Mouse (Mus musculus): Measurements from ENCODE around the gene Fuom. TPM values are rescaled to one million over a fixed set of nuclear protein-coding genes. Genes with fewer than 3 reads are reported as not detected.

The Fuom gene
- polyA plus RNA-seq, 1 experiment from 2014 or later, result 17.4 TPM

GRCm38 (mm10) chr7:140096055-140096454 is 6.2 kb downstream of the Fuom start:
- Histone ChIP-seq H3K9me3 (no peaks in the 10 kb centered on the region), H3K36me3 (replicated peaks) (no peaks in the 10 kb centered on the region), H3K9ac (no peak overlapping the region), H3K4me2 (no peak overlapping the region), H3K4me3 (replicated peaks) (no peak overlapping the region), H3K27ac (no peak overlapping the region), H3K27me3 (no peaks in the 10 kb centered on the region), H3K4me1 (no peaks in the 10 kb centered on the region)
- ATAC-seq (ENCODE audit: low FRiP score), result no peak

GRCm38 (mm10) chr7:140095556-140095955 is 6.7 kb downstream of the Fuom start:
- no peak overlapping the region for H3K4me3 ChIP-seq (replicated peaks)
- no peaks in the 10 kb centered on the region for H3K36me3 ChIP-seq (replicated peaks)
- ATAC-seq (ENCODE audit: low FRiP score), result no peak
- H3K4me2 ChIP-seq, result no peak overlapping the region
- H3K27me3 ChIP-seq, result no peaks in the 10 kb centered on the region
- H3K9me3 ChIP-seq, result no peaks in the 10 kb centered on the region
- H3K27ac ChIP-seq, result no peak overlapping the region
- H3K4me1 ChIP-seq, result no peaks in the 10 kb centered on the region
- no peak overlapping the region for H3K9ac ChIP-seq
- 34% methylated on average over 1 of the region's 1 CpGs for WGBS

GRCm38 (mm10) chr7:140094954-140095353 is 7.3 kb downstream of the Fuom start:
- Histone ChIP-seq H3K4me3 (replicated peaks) (no peak overlapping the region), H3K9ac (no peak overlapping the region), H3K9me3 (no peaks in the 10 kb centered on the region), H3K4me2 (no peak overlapping the region), H3K36me3 (replicated peaks) (no peaks in the 10 kb centered on the region), H3K4me1 (no peaks in the 10 kb centered on the region), H3K27me3 (no peaks in the 10 kb centered on the region), H3K27ac (no peak overlapping the region)
- ATAC-seq (ENCODE audit: low FRiP score), result no peak
- 76% methylated on average over 5 of the region's 5 CpGs for WGBS

- H3K9ac ChIP-seq, result no peak within 1 kb of the TSS
- no peaks in the 10 kb centered on the region for H3K9me3 ChIP-seq
- no peaks in the 10 kb centered on the region for H3K4me1 ChIP-seq
- H3K36me3 ChIP-seq (replicated peaks), result no peaks in the 10 kb centered on the region
- 75% methylated on average over 5 of the region's 5 CpGs for WGBS
- no peak within 1 kb of the TSS for H3K4me3 ChIP-seq (replicated peaks)
- no peaks in the 10 kb centered on the region for H3K27me3 ChIP-seq
- no peak within 1 kb of the TSS for H3K4me2 ChIP-seq
- ATAC-seq (ENCODE audit: low FRiP score), result no peak
- H3K27ac ChIP-seq, result no peak within 1 kb of the TSS
Observed at GRCm38 (mm10) chr7:140092924-140093528, 9.2 kb downstream of the Fuom start, which contains the start of gene Prap1. Prap1 (plus strand) TSS chr7:140093395.

- no peak overlapping the region for H3K4me2 ChIP-seq
- no peak overlapping the region for H3K4me3 ChIP-seq (replicated peaks)
- 69% methylated on average over 10 of the region's 10 CpGs for WGBS
- H3K9me3 ChIP-seq, result no peaks in the 10 kb centered on the region
- H3K27me3 ChIP-seq, result no peaks in the 10 kb centered on the region
- no peaks in the 10 kb centered on the region for H3K36me3 ChIP-seq (replicated peaks)
- no peaks in the 10 kb centered on the region for H3K4me1 ChIP-seq
- H3K9ac ChIP-seq, result no peak overlapping the region
- ATAC-seq (ENCODE audit: low FRiP score), result no peak
- no peak overlapping the region for H3K27ac ChIP-seq
Observed at GRCm38 (mm10) chr7:140090601-140091000, 11.6 kb downstream of the Fuom start.

- whole genome bisulfite sequencing, result 5% methylated on average over 18 of the region's 18 CpGs
- peaks cover 52% of the 10 kb centered on the region for H3K27me3 ChIP-seq
- ATAC-seq (ENCODE audit: low FRiP score), result peak; percentile 83
Observed at GRCm38 (mm10) chr7:140082242-140082678, 20.0 kb downstream of the Fuom start, which contains the start of gene Caly. Caly (minus strand) TSS chr7:140082548.

GRCm38 (mm10) chr7:140081408-140082241 is 20.6 kb downstream of the Fuom start:
- H3K9ac ChIP-seq, result peak overlapping the region; percentile 52
- H3K27me3 ChIP-seq, result peaks cover 55% of the 10 kb centered on the region
- peaks cover 33% of the 10 kb centered on the region for H3K4me1 ChIP-seq
- peak overlapping the region; percentile 77 for H3K27ac ChIP-seq
- peak; percentile 12; the same call in 1 of the 2 replicates for ATAC-seq (ENCODE audit: low FRiP score)
- 10% methylated on average over 20 of the region's 20 CpGs for WGBS
- no peaks in the 10 kb centered on the region for H3K9me3 ChIP-seq
- no peaks in the 10 kb centered on the region for H3K36me3 ChIP-seq (replicated peaks)
- peak overlapping the region; percentile 57 for H3K4me2 ChIP-seq
- peak overlapping the region; percentile 40 for H3K4me3 ChIP-seq (replicated peaks)

More at GRCm38 (mm10) chr7:140082242-140082678, 20.0 kb downstream of the Fuom start, which contains the start of gene Caly:
- peak within 1 kb of the TSS; percentile 57 for H3K4me2 ChIP-seq
- no peaks in the 10 kb centered on the region for H3K9me3 ChIP-seq
- H3K27ac ChIP-seq, result peak within 1 kb of the TSS; percentile 77
- peaks cover 33% of the 10 kb centered on the region for H3K4me1 ChIP-seq
- H3K9ac ChIP-seq, result peak within 1 kb of the TSS; percentile 52
- H3K4me3 ChIP-seq (replicated peaks), result peak within 1 kb of the TSS; percentile 40
- no peaks in the 10 kb centered on the region for H3K36me3 ChIP-seq (replicated peaks)

- no peaks in the 10 kb centered on the region for H3K9me3 ChIP-seq
- no peaks in the 10 kb centered on the region for H3K36me3 ChIP-seq (replicated peaks)
- peaks cover 33% of the 10 kb centered on the region for H3K4me1 ChIP-seq
- WGBS, result 2% methylated on average over 24 of the region's 24 CpGs
- H3K4me2 ChIP-seq, result peak overlapping the region; percentile 57
- peak overlapping the region; percentile 85 for H3K27ac ChIP-seq
- H3K9ac ChIP-seq, result peak overlapping the region; percentile 52
- peak; percentile 84 for ATAC-seq (ENCODE audit: low FRiP score)
- peak overlapping the region; percentile 40 for H3K4me3 ChIP-seq (replicated peaks)
- H3K27me3 ChIP-seq, result peaks cover 57% of the 10 kb centered on the region
Observed at GRCm38 (mm10) chr7:140080503-140081156, 21.6 kb downstream of the Fuom start.

- Histone ChIP-seq H3K4me2 (no peak overlapping the region), H3K36me3 (replicated peaks) (no peaks in the 10 kb centered on the region), H3K4me1 (peaks cover 33% of the 10 kb centered on the region), H3K9ac (no peak overlapping the region), H3K9me3 (no peaks in the 10 kb centered on the region), H3K27me3 (peaks cover 52% of the 10 kb centered on the region), H3K4me3 (replicated peaks) (no peak overlapping the region), H3K27ac (no peak overlapping the region)
- no peak for ATAC-seq (ENCODE audit: low FRiP score)
- 4% methylated on average over 5 of the region's 5 CpGs for WGBS
Observed at GRCm38 (mm10) chr7:140078711-140079110, 23.5 kb downstream of the Fuom start.

GRCm38 (mm10) chr7:140077698-140078097 is 24.5 kb downstream of the Fuom start:
- Histone ChIP-seq H3K36me3 (replicated peaks) (no peaks in the 10 kb centered on the region), H3K9me3 (no peaks in the 10 kb centered on the region), H3K4me3 (replicated peaks) (no peak overlapping the region), H3K4me2 (no peak overlapping the region), H3K4me1 (peaks cover 33% of the 10 kb centered on the region), H3K9ac (no peak overlapping the region), H3K27ac (no peak overlapping the region), H3K27me3 (peaks cover 57% of the 10 kb centered on the region)
- WGBS, result 84% methylated on average over 6 of the region's 6 CpGs
- ATAC-seq (ENCODE audit: low FRiP score), result no peak

GRCm38 (mm10) chr7:140070042-140070711 is 32.1 kb downstream of the Fuom start:
- peak overlapping the region; percentile 38 for H3K4me2 ChIP-seq
- WGBS, result 25% methylated on average over 39 of the region's 39 CpGs
- H3K9me3 ChIP-seq, result no peaks in the 10 kb centered on the region
- no peak for ATAC-seq (ENCODE audit: low FRiP score)
- H3K4me1 ChIP-seq, result peaks cover 6% of the 10 kb centered on the region; the same call in 1 of the 2 replicates
- peak overlapping the region; percentile 29; the same call in 1 of the 2 replicates for H3K9ac ChIP-seq
- no peaks in the 10 kb centered on the region for H3K36me3 ChIP-seq (replicated peaks)
- peaks cover 79% of the 10 kb centered on the region for H3K27me3 ChIP-seq
- peak overlapping the region; percentile 24 for H3K4me3 ChIP-seq (replicated peaks)
- H3K27ac ChIP-seq, result no peak overlapping the region

GRCm38 (mm10) chr7:140067397-140067796 is 34.8 kb downstream of the Fuom start:
- peaks cover 89% of the 10 kb centered on the region for H3K27me3 ChIP-seq
- no peak overlapping the region for H3K27ac ChIP-seq
- H3K4me3 ChIP-seq (replicated peaks), result no peak overlapping the region
- 68% methylated on average over 6 of the region's 6 CpGs for WGBS
- peaks cover 9% of the 10 kb centered on the region for H3K4me1 ChIP-seq
- no peak overlapping the region for H3K4me2 ChIP-seq
- no peaks in the 10 kb centered on the region for H3K9me3 ChIP-seq
- no peak for ATAC-seq (ENCODE audit: low FRiP score)
- H3K36me3 ChIP-seq (replicated peaks), result no peaks in the 10 kb centered on the region
- H3K9ac ChIP-seq, result no peak overlapping the region
